Mouse (Mus musculus) lung, postnatal 0 days (tissue): ENCODE measurements around the gene Hspa1b.
A peak's percentile ranks its signal among the peaks of the same experiment; 100 is the strongest.

ENCODE experiments used
- CTCF ChIP-seq: IDR thresholded peaks from 2 replicates; pipeline ENCODE4 v1.5.1; 2016; ENCODE audit warnings: antibody characterized with exemption, mild to moderate bottlenecking
- EP300 ChIP-seq: IDR thresholded peaks from 2 replicates; pipeline ENCODE4 v1.6.1; 2016; ENCODE audit warnings: antibody characterized with exemption, mild to moderate bottlenecking, control low read depth

DNA sequence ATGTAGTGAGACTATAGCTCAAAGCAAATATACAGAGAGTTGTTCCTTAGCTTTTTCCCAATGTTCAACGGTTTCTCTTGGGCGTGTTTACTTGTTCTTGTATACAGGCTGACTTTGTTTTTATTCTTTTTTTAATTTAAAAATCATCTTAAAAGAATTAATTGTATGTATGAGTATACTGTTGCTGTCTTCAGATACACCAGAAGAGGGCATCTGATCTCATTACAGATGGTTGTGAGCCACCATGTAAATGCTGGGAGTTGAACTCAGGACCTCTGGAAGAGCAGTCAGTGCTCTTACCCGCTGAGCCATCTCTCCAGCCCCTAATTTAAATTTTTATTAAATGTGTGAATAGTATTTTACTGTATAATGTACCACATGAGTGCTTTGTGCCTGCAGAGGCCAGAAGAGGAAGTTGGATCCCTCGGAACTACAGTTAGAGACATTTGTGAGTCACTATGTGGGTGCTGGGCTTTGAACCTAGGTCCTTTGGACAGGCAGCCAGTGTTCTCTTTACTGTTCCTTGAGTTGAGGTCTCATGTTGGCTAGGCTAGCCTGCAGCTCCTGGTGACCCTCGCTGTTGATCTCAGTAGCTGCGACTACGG, 48.5 kb upstream of the Hspa1b start:
- TF ChIP-seq CTCF (peak; percentile 32; the same call in 1 of the 2 replicates), EP300 (no peak)
